Mouse (Mus musculus): ENCODE measurements around the gene Crlf1. TPM values are rescaled to one million over a fixed set of nuclear protein-coding genes. Genes with fewer than 3 reads are reported as not detected.
A peak's percentile ranks its signal among the peaks of the same experiment; 100 is the strongest.

Gene Crlf1
- polyA plus RNA-seq, 1 experiment from 2014 or later = 8.6 TPM

DNA sequence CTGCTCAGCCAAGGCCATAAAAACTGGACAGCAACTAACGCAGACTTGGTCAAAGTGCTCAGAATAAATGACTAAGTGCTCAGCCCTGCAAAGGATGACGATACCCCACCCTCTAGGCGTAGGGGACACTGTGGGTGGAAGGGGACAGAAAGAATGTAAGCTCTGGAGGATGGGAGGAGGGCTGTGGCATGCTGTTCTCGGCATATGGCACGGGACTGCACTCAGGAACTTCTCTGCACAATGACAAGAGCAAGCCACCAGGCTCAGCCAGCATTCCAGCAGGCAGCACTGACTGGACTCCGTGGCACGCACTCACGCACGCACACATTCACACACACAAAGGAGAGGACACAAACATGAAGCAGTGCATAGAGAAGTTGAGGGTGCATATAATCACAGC, 32.4 kb upstream of the Crlf1 start:
- Histone ChIP-seq H3K4me3 (no peak overlapping the region), H3K4me2 (no peak overlapping the region), H3K27ac (replicated peaks) (no peak overlapping the region), H3K9me3 (no peaks in the 10 kb centered on the region), H3K9ac (no peak overlapping the region), H3K27me3 (no peaks in the 10 kb centered on the region), H3K36me3 (no peaks in the 10 kb centered on the region), H3K4me1 (replicated peaks) (0 out of 2 replicates have a peak, but pooled peaks cover 6% of the 10 kb centered on the region)
- no peak for ATAC-seq (ENCODE audit: low FRiP score, low read depth)
- WGBS = 75% methylated on average over 9 of the region's 9 CpGs

DNA sequence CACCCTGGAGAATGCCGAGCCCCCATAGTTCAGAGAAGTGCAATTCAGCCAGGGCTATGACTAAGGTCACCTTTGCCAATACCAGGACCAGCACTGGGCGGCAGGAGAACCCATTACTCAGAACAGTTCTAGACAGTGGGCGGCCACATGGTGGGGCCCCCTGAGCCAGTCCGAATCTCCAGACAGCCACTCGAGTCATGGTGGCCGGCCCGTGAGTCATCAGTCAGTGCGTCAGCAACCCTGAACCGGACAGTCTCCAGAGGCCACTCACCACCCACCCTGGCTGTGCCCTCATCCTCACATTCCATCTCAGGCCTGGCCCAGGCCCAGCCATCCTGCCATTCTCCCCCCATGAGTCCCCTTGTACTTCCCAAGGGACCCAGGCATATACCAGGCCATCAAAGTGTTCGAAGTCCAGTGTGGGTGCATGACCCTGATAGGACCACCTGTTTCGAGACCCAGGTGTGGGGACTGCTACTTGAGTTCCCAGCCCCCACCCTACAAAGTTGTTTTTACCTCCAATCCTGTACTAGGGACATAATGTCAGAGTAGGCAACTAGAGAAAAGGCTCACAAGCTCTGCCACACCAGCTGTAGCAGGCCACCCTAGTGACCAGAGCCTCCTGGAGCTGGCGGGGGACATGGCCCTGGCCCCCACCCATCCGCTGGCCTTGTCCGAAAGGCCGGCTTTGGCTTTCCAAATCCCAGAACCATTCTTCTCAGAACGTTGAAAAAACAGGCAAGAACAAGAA, 31.0 kb upstream of the Crlf1 start:
- WGBS = 87% methylated on average over 16 of the region's 16 CpGs
- no peak for ATAC-seq (ENCODE audit: low FRiP score, low read depth)

DNA sequence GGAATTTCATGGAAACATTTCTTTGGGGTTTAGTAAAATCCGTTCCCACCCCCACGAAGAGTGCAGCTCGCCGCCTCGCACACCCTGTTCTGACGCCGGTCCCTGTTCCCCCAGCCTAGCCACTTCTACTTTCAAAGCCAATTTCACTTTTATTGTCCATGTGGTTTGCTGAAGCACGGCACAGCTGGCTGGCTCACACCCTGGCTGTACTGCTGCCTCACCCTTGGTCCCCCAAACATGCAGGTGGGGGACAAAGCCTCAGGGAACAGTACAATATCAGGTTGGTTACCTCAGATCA, 30.5 kb upstream of the Crlf1 start:
- Histone ChIP-seq H3K27me3 (no peaks in the 10 kb centered on the region), H3K27ac (replicated peaks) (no peak overlapping the region), H3K9me3 (no peaks in the 10 kb centered on the region), H3K4me2 (no peak overlapping the region), H3K4me3 (no peak overlapping the region), H3K36me3 (no peaks in the 10 kb centered on the region), H3K4me1 (replicated peaks) (0 out of 2 replicates have a peak, but pooled peaks cover 6% of the 10 kb centered on the region), H3K9ac (no peak overlapping the region)
- ATAC-seq (ENCODE audit: low FRiP score, low read depth) = no peak
- WGBS = 93% methylated on average over 8 of the region's 8 CpGs

More for the DNA sequence above, 31.0 kb upstream of the Crlf1 start:
- H3K9ac ChIP-seq = no peak overlapping the region
- no peak overlapping the region for H3K4me3 ChIP-seq
- H3K36me3 ChIP-seq = no peaks in the 10 kb centered on the region
- no peaks in the 10 kb centered on the region for H3K27me3 ChIP-seq
- no peaks in the 10 kb centered on the region for H3K9me3 ChIP-seq
- no peak overlapping the region for H3K27ac ChIP-seq (replicated peaks)
- 0 out of 2 replicates have a peak, but pooled peaks cover 6% of the 10 kb centered on the region for H3K4me1 ChIP-seq (replicated peaks)
- no peak overlapping the region for H3K4me2 ChIP-seq

DNA sequence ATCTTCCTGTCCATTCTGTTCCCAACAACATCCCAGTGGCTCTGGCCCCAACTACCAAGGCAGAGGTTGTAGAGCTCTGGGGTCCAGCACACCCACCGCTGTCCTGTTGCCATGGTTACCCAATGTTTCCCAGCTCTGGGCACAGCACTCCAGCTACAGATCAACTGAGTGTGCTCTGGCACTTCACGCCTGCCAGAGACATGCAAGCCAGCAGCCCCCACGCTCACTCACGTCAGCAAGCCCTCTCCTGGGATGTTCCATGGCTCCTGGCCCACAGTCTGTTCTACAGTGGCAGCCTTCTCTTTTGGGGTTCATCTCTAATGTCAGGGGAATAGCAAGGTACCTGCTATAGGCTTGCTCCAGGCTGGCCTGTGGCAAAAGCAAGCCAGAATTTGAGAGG, 29.7 kb upstream of the Crlf1 start:
- Histone ChIP-seq H3K4me2 (no peak overlapping the region), H3K9me3 (no peaks in the 10 kb centered on the region), H3K27ac (replicated peaks) (no peak overlapping the region), H3K9ac (no peak overlapping the region), H3K4me3 (no peak overlapping the region), H3K4me1 (replicated peaks) (0 out of 2 replicates have a peak, but pooled peaks cover 9% of the 10 kb centered on the region), H3K36me3 (no peaks in the 10 kb centered on the region), H3K27me3 (no peaks in the 10 kb centered on the region)
- no peak for ATAC-seq (ENCODE audit: low FRiP score, low read depth)
- 44% methylated on average over 4 of the region's 4 CpGs for WGBS

DNA sequence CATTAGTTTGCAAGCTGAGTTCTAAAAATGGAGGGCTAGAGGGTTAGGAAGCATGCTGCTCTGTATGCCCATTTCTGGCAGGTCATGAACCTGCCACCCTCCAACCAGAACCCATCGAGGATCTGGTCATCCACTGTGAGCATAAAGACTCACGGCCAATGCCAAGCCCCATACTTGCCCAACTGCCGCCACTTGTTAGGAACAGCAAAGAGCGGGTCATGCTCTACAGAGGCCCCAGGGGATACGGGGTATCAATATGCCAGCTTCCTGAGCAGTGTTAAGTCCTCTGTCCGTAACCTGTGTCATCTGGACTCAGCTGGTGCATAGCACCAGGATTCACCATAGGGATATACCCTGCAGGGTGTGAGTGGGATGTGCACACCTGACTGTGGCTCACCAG, 28.8 kb upstream of the Crlf1 start:
- 88% methylated on average over 6 of the region's 6 CpGs for WGBS
- no peak overlapping the region for H3K27ac ChIP-seq (replicated peaks)
- no peak for ATAC-seq (ENCODE audit: low FRiP score, low read depth)

DNA sequence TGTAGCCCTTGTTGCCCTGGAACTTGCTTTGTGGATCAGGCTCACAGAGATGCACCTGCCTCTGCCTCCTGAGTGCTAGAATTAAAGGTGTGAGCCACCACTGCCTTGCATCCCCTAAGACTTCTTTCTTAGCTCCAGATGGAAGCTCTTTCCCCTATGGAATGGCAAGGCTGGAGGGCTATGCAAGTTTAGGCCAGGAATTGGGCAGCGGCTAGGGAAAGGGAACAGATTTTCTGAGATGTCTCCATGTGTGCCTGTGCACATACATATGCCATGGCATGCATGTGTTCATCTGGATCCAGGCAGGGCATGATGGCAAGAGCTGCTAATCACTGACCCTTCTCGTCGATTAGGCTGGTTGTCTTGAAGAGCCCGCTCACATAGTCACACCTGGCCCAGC, 27.3 kb upstream of the Crlf1 start:
- 95% methylated on average over 4 of the region's 4 CpGs for WGBS
- no peak overlapping the region for H3K27ac ChIP-seq (replicated peaks)
- no peak overlapping the region for H3K4me2 ChIP-seq
- no peak for ATAC-seq (ENCODE audit: low FRiP score, low read depth)
- no peaks in the 10 kb centered on the region for H3K36me3 ChIP-seq
- H3K4me1 ChIP-seq (replicated peaks) = peaks cover 23% of the 10 kb centered on the region
- H3K9ac ChIP-seq = no peak overlapping the region
- H3K27me3 ChIP-seq = no peaks in the 10 kb centered on the region
- no peaks in the 10 kb centered on the region for H3K9me3 ChIP-seq
- H3K4me3 ChIP-seq = no peak overlapping the region

More for the DNA sequence above, 28.8 kb upstream of the Crlf1 start:
- H3K4me2 ChIP-seq = no peak overlapping the region
- no peak overlapping the region for H3K4me3 ChIP-seq
- H3K9me3 ChIP-seq = no peaks in the 10 kb centered on the region
- H3K4me1 ChIP-seq (replicated peaks) = peaks cover 15% of the 10 kb centered on the region; the same call in 1 of the 2 replicates
- H3K36me3 ChIP-seq = no peaks in the 10 kb centered on the region
- H3K27me3 ChIP-seq = no peaks in the 10 kb centered on the region
- no peak overlapping the region for H3K9ac ChIP-seq

DNA sequence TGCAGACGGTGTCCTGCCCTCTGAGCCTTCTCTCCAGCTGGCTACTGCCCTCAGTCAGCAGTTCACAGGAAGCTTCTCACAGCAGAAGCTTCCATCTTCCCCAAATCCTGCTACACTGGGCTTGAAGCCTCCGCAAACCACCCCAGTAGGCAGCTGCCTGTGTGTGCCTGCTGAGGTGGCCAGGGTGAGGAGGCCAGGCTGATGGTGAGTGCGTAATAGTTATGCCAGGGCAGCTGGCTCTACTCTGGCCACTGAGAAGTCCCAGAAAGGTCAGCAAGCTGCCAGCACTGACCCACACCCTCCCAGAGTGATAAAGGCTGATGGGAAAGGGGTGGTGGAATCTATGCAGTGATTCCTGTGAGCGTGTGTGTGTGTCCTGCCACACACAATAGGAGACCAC, 26.7 kb upstream of the Crlf1 start:
- H3K9ac ChIP-seq = no peak overlapping the region
- no peaks in the 10 kb centered on the region for H3K27me3 ChIP-seq
- no peak overlapping the region for H3K4me3 ChIP-seq
- no peaks in the 10 kb centered on the region for H3K9me3 ChIP-seq
- 90% methylated on average over 4 of the region's 4 CpGs for WGBS
- no peak overlapping the region for H3K27ac ChIP-seq (replicated peaks)
- no peak overlapping the region for H3K4me2 ChIP-seq
- no peak for ATAC-seq (ENCODE audit: low FRiP score, low read depth)
- no peaks in the 10 kb centered on the region for H3K36me3 ChIP-seq
- H3K4me1 ChIP-seq (replicated peaks) = peaks cover 23% of the 10 kb centered on the region

DNA sequence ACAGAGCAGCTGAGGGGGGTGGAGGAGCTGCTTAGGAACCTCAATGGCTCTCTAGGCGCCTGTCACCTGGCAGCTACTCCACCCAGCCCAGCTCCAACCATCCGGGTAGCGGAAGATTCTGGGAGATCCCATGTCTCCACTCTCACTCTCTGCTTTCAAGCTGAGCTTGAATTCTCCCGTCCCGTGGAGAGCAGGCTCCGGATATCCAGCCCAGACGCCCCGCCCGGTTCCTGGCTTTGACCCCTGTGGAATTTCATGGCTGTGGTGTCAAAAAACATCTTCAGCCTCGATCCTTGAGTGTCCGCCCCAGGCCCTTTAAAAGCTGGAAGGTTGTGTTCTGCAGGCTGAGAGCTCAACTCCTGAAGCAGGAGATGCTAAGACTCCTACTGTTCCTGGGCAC, 26.2 kb upstream of the Crlf1 start:
- Histone ChIP-seq H3K36me3 (no peaks in the 10 kb centered on the region), H3K4me3 (no peak overlapping the region), H3K27ac (replicated peaks) (no peak overlapping the region), H3K9me3 (no peaks in the 10 kb centered on the region), H3K4me2 (no peak overlapping the region), H3K27me3 (no peaks in the 10 kb centered on the region), H3K4me1 (replicated peaks) (peaks cover 23% of the 10 kb centered on the region), H3K9ac (no peak overlapping the region)
- WGBS = 73% methylated on average over 11 of the region's 11 CpGs
- no peak for ATAC-seq (ENCODE audit: low FRiP score, low read depth)

DNA sequence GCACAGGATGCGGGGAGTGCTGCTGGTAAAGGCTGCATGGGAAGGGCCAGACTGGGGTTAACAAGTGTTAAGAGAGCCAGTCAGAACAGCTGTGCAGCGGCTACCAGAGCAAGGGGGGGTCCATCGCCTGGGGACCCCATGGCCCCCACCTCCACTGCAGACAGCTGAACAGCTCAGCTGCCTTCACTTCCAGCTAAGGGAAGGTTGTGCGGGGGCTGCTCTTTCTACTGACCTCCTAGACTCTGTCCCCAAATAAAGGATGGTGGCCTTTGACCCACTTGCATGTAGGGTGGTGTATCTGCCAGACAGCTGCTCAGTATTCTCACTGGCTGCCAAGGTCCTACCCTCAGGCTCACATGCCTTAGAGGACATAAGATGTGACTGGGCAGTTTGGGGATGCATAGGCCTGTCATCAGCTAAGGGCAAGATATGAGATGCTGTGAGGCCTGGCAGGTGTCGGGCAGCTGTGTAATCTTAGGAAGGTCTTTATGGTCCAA, 25.7 kb upstream of the Crlf1 start:
- H3K4me1 ChIP-seq (replicated peaks) = peaks cover 23% of the 10 kb centered on the region
- no peak overlapping the region for H3K4me3 ChIP-seq
- no peak overlapping the region for H3K9ac ChIP-seq
- no peaks in the 10 kb centered on the region for H3K9me3 ChIP-seq
- 78% methylated on average over 5 of the region's 5 CpGs for WGBS
- no peak for ATAC-seq (ENCODE audit: low FRiP score, low read depth)
- no peaks in the 10 kb centered on the region for H3K36me3 ChIP-seq
- H3K27ac ChIP-seq (replicated peaks) = no peak overlapping the region
- no peak overlapping the region for H3K4me2 ChIP-seq
- no peaks in the 10 kb centered on the region for H3K27me3 ChIP-seq

DNA sequence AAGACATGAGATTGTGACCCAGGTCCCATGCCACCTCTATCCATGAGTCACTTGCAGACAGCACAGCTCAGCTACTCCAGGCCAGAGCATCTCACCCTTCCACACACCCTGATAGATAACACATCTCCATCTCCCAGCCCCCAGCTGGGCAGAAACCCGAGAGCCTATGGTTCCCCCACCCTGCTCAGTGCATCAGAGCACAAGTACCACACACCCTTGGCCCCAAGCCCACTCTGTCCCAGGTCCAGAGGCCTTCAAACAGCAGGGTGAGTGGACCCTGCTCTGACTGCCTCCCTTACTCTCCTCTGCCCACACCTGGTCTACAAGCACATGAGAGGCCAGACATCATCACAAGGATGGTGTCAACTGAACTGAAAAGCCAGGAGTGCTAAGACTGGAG, 25.1 kb upstream of the Crlf1 start:
- H3K9ac ChIP-seq = no peak overlapping the region
- WGBS = 83% methylated on average over 1 of the region's 1 CpGs
- ATAC-seq (ENCODE audit: low FRiP score, low read depth) = no peak

DNA sequence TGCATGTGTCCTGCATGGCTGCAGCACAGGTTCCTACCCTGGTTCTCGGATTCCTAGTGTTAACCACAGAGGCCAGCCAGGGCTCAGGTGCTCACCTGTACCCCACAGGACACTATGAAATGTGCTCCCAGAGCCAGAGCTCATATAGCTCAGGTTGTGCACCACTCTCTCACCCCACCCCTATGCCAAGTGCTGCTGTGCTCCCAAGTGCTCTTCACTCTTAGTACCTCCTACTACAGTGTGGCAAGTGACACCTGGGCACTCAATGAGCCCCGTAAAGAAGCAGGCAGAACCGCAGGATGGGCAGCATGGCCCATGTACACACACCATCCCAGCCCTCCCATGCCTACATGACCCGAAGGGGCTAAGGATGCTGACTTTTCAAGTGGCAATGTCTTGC, 24.2 kb upstream of the Crlf1 start:
- no peak for ATAC-seq (ENCODE audit: low FRiP score, low read depth)
- Histone ChIP-seq H3K4me3 (no peak overlapping the region), H3K9ac (no peak overlapping the region), H3K27ac (replicated peaks) (0 out of 2 replicates have a peak overlapping the region, but pooled peaks have one; percentile 33), H3K4me2 (no peak overlapping the region), H3K36me3 (no peaks in the 10 kb centered on the region), H3K4me1 (replicated peaks) (peaks cover 17% of the 10 kb centered on the region), H3K27me3 (no peaks in the 10 kb centered on the region), H3K9me3 (no peaks in the 10 kb centered on the region)
- 98% methylated on average over 4 of the region's 4 CpGs for WGBS

More for the DNA sequence above, 25.1 kb upstream of the Crlf1 start:
- no peaks in the 10 kb centered on the region for H3K9me3 ChIP-seq
- no peaks in the 10 kb centered on the region for H3K36me3 ChIP-seq
- no peak overlapping the region for H3K27ac ChIP-seq (replicated peaks)
- no peak overlapping the region for H3K4me3 ChIP-seq
- no peaks in the 10 kb centered on the region for H3K27me3 ChIP-seq
- H3K4me2 ChIP-seq = no peak overlapping the region
- H3K4me1 ChIP-seq (replicated peaks) = peaks cover 23% of the 10 kb centered on the region

DNA sequence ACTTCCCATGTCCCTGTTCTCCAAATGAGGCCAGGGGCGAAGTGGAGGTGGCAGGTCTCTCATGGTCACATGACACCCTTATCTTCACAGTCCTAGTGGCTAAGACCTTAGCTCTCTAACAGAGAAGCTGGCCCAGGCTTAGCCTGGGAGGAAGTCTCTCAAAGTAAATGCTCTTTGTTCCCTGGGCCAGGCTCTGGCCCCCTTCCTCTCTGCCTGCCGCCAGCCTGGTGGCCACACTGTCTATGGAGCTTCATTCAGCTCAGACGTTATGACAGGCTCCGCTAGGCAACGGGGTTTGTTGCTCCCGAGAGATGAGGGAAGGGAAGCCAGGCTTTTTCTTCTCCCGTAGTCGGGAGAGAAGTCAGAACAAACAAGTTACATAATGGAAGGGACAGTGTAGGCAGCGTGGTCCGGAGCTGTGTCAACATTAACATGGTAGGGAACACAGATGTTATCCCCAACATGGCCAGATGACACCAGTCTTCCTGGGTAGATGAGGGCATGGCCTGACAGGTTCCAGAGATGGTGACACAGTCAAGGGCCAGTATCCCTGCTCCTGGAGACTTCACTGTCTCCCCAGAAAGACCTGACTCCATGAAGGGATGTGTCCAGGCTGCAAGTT, 23.6 kb upstream of the Crlf1 start:
- Histone ChIP-seq H3K9me3 (no peaks in the 10 kb centered on the region), H3K27ac (replicated peaks) (peak overlapping the region; percentile 33; the same call in 1 of the 2 replicates), H3K27me3 (no peaks in the 10 kb centered on the region), H3K4me2 (no peak overlapping the region), H3K4me3 (no peak overlapping the region), H3K36me3 (no peaks in the 10 kb centered on the region), H3K4me1 (replicated peaks) (peaks cover 17% of the 10 kb centered on the region), H3K9ac (no peak overlapping the region)
- peak; percentile 46; the same call in 1 of the 2 replicates for ATAC-seq (ENCODE audit: low FRiP score, low read depth)
- 29% methylated on average over 10 of the region's 10 CpGs for WGBS
